Mouse (Mus musculus) frontal cortex, adult 2 months (tissue): ENCODE data around the gene Bbof1. TPM values are rescaled to one million over a fixed set of nuclear protein-coding genes. Genes with fewer than 3 reads are reported as not detected.

Experiments used
- DNase-seq, 2 experiments: peaks; one replicate each; pipeline ENCODE4 v3.0.0; 2022; ENCODE audit warnings: low spot score in 1 of 2; ENCODE audit errors: extremely low spot score in 1 of 2
- polyA plus RNA-seq: library from polyadenylated mRNA; depleted of rRNA; stranded (reverse); fragments of >200 nt; gene quantifications from 2 replicates; pipeline ENCODE4 v1.2.3, GENCODE M21; 2012; rRNA removed

The Bbof1 gene
- polyA plus RNA-seq, result 7.2 and 8.5 TPM in 2 replicates

GRCm38 (mm10) chr12:84408819-84409507 lies at the start of gene Bbof1, which contains the start of gene Entpd5:
TSS of gene Bbof1 (plus strand) at chr12:84409071.
TSS of gene Entpd5 (minus strand) at chr12:84409029.
- DNase-seq, result peak; percentile 63 to 93

- DNase-seq, result peak; percentile 97 to 98
Measured at GRCm38 (mm10) chr12:84361555-84362489, 47.0 kb upstream of the Bbof1 start, which contains the start of the genes Coq6 and Fam161b. TSS of gene Coq6 (plus strand) at chr12:84361657. TSS of gene Fam161b (minus strand) at chr12:84361833.

GRCm38 (mm10) chr12:84362872-84363271 lies 46.0 kb upstream of the Bbof1 start:
- no peak for DNase-seq

DNA sequence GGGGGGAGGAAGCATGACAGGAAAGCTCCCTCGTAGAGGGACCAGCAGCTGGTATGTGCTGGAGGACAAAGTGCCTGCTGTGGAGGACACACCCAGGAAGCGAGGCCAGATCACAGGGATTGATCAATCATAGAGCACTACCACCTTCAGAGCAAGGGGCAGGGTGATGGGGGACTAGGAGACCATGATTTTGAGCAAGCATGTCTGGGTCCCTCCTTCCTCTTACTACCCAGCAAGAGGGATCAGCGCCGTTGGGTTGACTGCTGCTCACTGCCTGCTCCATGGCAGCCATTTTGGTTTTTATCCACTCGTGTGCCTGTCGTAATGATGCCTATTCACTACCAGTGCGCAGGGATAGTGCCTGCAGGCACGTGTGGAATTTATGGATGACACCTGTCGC lies 44.6 kb upstream of the Bbof1 start:
- DNase-seq, result no peak

- no peak for DNase-seq
Measured at GRCm38 (mm10) chr12:84365137-84365536, 43.7 kb upstream of the Bbof1 start.

- DNase-seq, result no peak
Measured at GRCm38 (mm10) chr12:84366971-84367370, 41.9 kb upstream of the Bbof1 start.

- DNase-seq, result no peak
Measured at GRCm38 (mm10) chr12:84371647-84372046, 37.2 kb upstream of the Bbof1 start.

GRCm38 (mm10) chr12:84373831-84374481 lies 34.9 kb upstream of the Bbof1 start:
- no peak for DNase-seq

- DNase-seq, result no peak
Measured at GRCm38 (mm10) chr12:84382369-84382768, 26.5 kb upstream of the Bbof1 start.

DNA sequence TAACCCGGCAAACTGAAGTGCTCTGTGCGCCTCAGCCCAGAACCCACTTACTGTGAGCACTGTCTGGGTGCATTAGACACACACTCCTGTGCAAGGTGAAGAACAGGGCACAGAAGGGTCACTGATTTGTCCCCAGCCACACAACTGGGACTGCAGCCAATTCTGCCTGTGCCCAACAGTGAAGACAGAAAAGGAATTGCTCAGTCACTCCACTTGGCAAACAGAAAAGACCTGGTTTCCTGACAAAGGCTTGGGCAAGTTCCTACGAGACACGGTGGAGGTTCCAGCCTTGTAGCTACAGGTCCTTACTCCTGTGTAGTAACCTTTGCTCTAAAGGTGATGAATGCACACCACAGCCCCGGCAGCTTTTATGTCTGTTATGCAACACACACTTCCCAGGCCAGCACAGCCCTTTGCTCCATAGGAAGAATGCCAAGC lies 24.2 kb upstream of the Bbof1 start:
- peak in 1 of 2 experiments; percentile 32 for DNase-seq

DNA sequence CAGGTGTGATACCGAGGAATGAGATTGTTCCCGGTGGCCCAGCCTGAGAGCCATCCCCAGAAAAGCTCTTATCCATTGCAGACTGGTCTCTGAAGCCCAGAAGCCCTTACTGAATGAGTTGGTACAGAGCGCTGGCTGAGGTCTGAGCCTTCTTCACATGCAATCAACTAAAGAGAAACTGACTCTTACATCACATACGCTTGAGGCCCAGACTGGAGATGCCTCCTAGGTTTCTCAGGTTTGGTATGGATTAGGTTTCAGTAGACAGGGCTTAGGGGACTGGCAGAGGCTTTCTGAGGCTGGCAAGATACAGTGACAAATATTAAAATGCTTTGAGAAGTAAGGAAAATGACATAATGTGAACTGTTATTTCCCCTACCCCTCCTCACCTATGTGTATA lies 23.5 kb upstream of the Bbof1 start:
- no peak for DNase-seq

DNA sequence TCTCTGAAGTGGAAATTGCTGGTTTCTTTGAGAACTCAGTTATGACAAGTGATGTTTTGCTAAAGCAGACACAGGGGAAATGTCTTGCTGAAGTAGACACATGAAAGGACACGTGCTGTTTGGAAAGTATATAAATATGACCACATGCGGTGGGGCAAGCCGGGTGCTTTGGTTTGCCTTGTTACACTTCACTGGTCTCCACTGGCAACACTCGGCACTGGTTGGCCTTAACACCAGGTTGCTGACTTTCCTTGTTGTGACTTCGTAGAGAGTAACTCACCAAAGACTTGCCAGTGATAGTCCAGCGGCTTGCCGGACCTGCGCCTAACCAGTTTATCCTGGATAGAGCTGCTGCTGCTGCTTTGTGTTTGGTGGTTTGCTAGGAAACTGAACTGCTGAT lies 20.8 kb upstream of the Bbof1 start:
- DNase-seq, result no peak

GRCm38 (mm10) chr12:84388774-84389400 lies 20.0 kb upstream of the Bbof1 start:
- no peak for DNase-seq

DNA sequence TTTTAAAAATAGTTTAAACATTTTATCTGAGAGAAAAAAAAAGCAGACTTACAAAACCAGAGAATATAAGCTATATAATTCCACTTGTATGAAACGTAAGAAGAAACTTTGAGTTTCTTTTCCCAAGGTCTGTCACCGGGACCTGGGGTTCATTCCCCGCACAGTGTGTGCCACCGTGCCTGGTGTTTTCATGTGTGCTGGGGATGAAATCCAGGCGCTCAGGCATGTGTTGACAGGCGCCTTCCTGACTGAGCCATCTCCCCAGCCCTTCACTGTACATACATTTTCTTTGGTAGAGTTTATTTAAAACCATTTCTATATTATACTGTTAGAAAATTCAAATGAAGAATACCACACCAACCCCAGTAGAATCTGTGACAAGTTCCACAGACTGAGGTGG lies 18.5 kb upstream of the Bbof1 start:
- DNase-seq, result no peak

GRCm38 (mm10) chr12:84392681-84393080 lies 16.2 kb upstream of the Bbof1 start:
- no peak for DNase-seq

DNA sequence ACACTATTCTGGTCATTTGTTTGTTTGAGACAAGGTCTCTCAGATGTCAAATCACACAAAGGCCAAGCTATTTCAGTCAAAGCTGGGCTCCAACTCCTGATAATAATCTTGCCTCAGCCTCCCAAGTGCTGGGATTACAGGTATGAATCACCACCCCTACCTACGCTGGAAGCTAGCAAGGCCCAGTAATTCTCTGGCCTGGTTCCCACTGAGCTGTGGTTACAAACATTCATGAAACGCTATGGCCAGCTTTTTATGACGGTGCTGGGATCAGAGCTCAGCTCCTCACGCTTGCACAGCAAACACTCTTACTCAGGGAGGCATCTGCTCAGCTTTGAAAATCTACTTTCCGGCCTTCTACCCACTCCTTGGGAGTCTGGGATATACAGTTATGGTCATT lies 15.0 kb upstream of the Bbof1 start:
- no peak for DNase-seq

- no peak for DNase-seq
Measured at GRCm38 (mm10) chr12:84396947-84397679, 11.8 kb upstream of the Bbof1 start.

- DNase-seq, result no peak
Measured at GRCm38 (mm10) chr12:84397685-84398084, 11.2 kb upstream of the Bbof1 start.

GRCm38 (mm10) chr12:84398629-84399028 lies 10.2 kb upstream of the Bbof1 start:
- no peak for DNase-seq

- no peak for DNase-seq
Measured at GRCm38 (mm10) chr12:84399135-84399534, 9.7 kb upstream of the Bbof1 start.
